Mouse (Mus musculus): ENCODE data around the gene Kcnrg. TPM values are rescaled to one million over a fixed set of nuclear protein-coding genes. Genes with fewer than 3 reads are reported as not detected.

The Kcnrg gene
- polyA plus RNA-seq, 2 experiments, result 0.29 to 1.5 TPM

- 70% methylated on average over 2 of the region's 2 CpGs for WGBS
- Histone ChIP-seq H3K9me3 (ENCODE audit: control insufficient read depth, low read length) (no peaks in the 10 kb centered on the region), H3K27ac (replicated peaks; ENCODE audit: low read depth, low read length) (no peak overlapping the region), H3K4me2 (replicated peaks; ENCODE audit: low read depth, low read length, severe bottlenecking) (no peak overlapping the region), H3K36me3 (ENCODE audit: control insufficient read depth, insufficient read depth, low read length) (no peaks in the 10 kb centered on the region), H3K9ac (ENCODE audit: low read depth, low read length, severe bottlenecking) (no peak overlapping the region), H3K4me3 (replicated peaks; ENCODE audit: low read length) (no peak overlapping the region), H3K4me1 (ENCODE audit: control insufficient read depth, insufficient read depth, low read length) (no peaks in the 10 kb centered on the region; the same call in 1 of the 2 replicates), H3K27me3 (ENCODE audit: control insufficient read depth, insufficient read depth, low read length) (no peaks in the 10 kb centered on the region)
- ATAC-seq (ENCODE audit: low FRiP score, low read depth), result no peak
- no peak for DNase-seq (ENCODE audit: low spot score)
- no peak for TF ChIP-seq POLR2A (IDR thresholded peaks at IDR 0.05; ENCODE audit: borderline replicate concordance, extremely low read depth, insufficient read depth, insufficient read length)
Observed at GRCm38 (mm10) chr14:61572131-61572530, 35.1 kb upstream of the Kcnrg start.

GRCm38 (mm10) chr14:61575066-61575465, 32.2 kb upstream of the Kcnrg start:
- Histone ChIP-seq H3K9ac (ENCODE audit: low read depth, low read length, severe bottlenecking) (no peak overlapping the region), H3K4me1 (ENCODE audit: control insufficient read depth, insufficient read depth, low read length) (no peaks in the 10 kb centered on the region; the same call in 1 of the 2 replicates), H3K36me3 (ENCODE audit: control insufficient read depth, insufficient read depth, low read length) (no peaks in the 10 kb centered on the region), H3K4me2 (replicated peaks; ENCODE audit: low read depth, low read length, severe bottlenecking) (no peak overlapping the region), H3K27me3 (ENCODE audit: control insufficient read depth, insufficient read depth, low read length) (no peaks in the 10 kb centered on the region), H3K4me3 (replicated peaks; ENCODE audit: low read length) (no peak overlapping the region), H3K9me3 (ENCODE audit: control insufficient read depth, low read length) (no peaks in the 10 kb centered on the region), H3K27ac (replicated peaks; ENCODE audit: low read depth, low read length) (no peak overlapping the region)
- DNase-seq (ENCODE audit: low spot score) (no peak), ATAC-seq (ENCODE audit: low FRiP score, low read depth) (no peak)
- no peak for TF ChIP-seq POLR2A (IDR thresholded peaks at IDR 0.05; ENCODE audit: borderline replicate concordance, extremely low read depth, insufficient read depth, insufficient read length)
- 89% methylated on average over 10 of the region's 10 CpGs for WGBS

GRCm38 (mm10) chr14:61575941-61576340, 31.3 kb upstream of the Kcnrg start:
- no peaks in the 10 kb centered on the region for H3K36me3 ChIP-seq (ENCODE audit: control insufficient read depth, insufficient read depth, low read length)
- no peaks in the 10 kb centered on the region for H3K27me3 ChIP-seq (ENCODE audit: control insufficient read depth, insufficient read depth, low read length)
- H3K4me2 ChIP-seq (replicated peaks; ENCODE audit: low read depth, low read length, severe bottlenecking), result no peak overlapping the region
- no peak overlapping the region for H3K4me3 ChIP-seq (replicated peaks; ENCODE audit: low read length)
- no peak overlapping the region for H3K27ac ChIP-seq (replicated peaks; ENCODE audit: low read depth, low read length)
- H3K9me3 ChIP-seq (ENCODE audit: control insufficient read depth, low read length), result no peaks in the 10 kb centered on the region
- ATAC-seq (ENCODE audit: low FRiP score, low read depth) (no peak), DNase-seq (ENCODE audit: low spot score) (no peak)
- TF ChIP-seq POLR2A (IDR thresholded peaks at IDR 0.05; ENCODE audit: borderline replicate concordance, extremely low read depth, insufficient read depth, insufficient read length), result no peak
- H3K4me1 ChIP-seq (ENCODE audit: control insufficient read depth, insufficient read depth, low read length), result no peaks in the 10 kb centered on the region; the same call in 1 of the 2 replicates
- H3K9ac ChIP-seq (ENCODE audit: low read depth, low read length, severe bottlenecking), result no peak overlapping the region
- 84% methylated on average over 8 of the region's 8 CpGs for WGBS

- H3K27ac ChIP-seq (replicated peaks; ENCODE audit: low read depth, low read length), result no peak overlapping the region
- H3K4me1 ChIP-seq (ENCODE audit: control insufficient read depth, insufficient read depth, low read length), result no peaks in the 10 kb centered on the region
- no peaks in the 10 kb centered on the region for H3K9me3 ChIP-seq (ENCODE audit: control insufficient read depth, low read length)
- WGBS, result 79% methylated on average over 4 of the region's 4 CpGs
- no peaks in the 10 kb centered on the region for H3K36me3 ChIP-seq (ENCODE audit: control insufficient read depth, insufficient read depth, low read length)
- H3K9ac ChIP-seq (ENCODE audit: low read depth, low read length, severe bottlenecking), result no peak overlapping the region
- no peak for DNase-seq (ENCODE audit: low spot score)
- H3K4me2 ChIP-seq (replicated peaks; ENCODE audit: low read depth, low read length, severe bottlenecking), result no peak overlapping the region
- no peaks in the 10 kb centered on the region for H3K27me3 ChIP-seq (ENCODE audit: control insufficient read depth, insufficient read depth, low read length)
- ATAC-seq (ENCODE audit: low FRiP score, low read depth), result no peak
- TF ChIP-seq POLR2A (IDR thresholded peaks at IDR 0.05; ENCODE audit: borderline replicate concordance, extremely low read depth, insufficient read depth, insufficient read length), result no peak
- H3K4me3 ChIP-seq (replicated peaks; ENCODE audit: low read length), result no peak overlapping the region
Observed at GRCm38 (mm10) chr14:61589288-61590065, 17.8 kb upstream of the Kcnrg start.

GRCm38 (mm10) chr14:61596719-61597426, 10.4 kb upstream of the Kcnrg start:
- no peak overlapping the region for H3K9ac ChIP-seq (ENCODE audit: low read depth, low read length, severe bottlenecking)
- no peak overlapping the region for H3K4me2 ChIP-seq (replicated peaks; ENCODE audit: low read depth, low read length, severe bottlenecking)
- no peak for TF ChIP-seq POLR2A (IDR thresholded peaks at IDR 0.05; ENCODE audit: borderline replicate concordance, extremely low read depth, insufficient read depth, insufficient read length)
- ATAC-seq (ENCODE audit: low FRiP score, low read depth) (no peak), DNase-seq (ENCODE audit: low spot score) (no peak)
- H3K36me3 ChIP-seq (ENCODE audit: control insufficient read depth, insufficient read depth, low read length), result peaks cover 7% of the 10 kb centered on the region
- peaks cover 13% of the 10 kb centered on the region for H3K4me1 ChIP-seq (ENCODE audit: control insufficient read depth, insufficient read depth, low read length)
- no peak overlapping the region for H3K27ac ChIP-seq (replicated peaks; ENCODE audit: low read depth, low read length)
- H3K4me3 ChIP-seq (replicated peaks; ENCODE audit: low read length), result no peak overlapping the region
- WGBS, result 78% methylated on average over 9 of the region's 9 CpGs
- H3K27me3 ChIP-seq (ENCODE audit: control insufficient read depth, insufficient read depth, low read length), result no peaks in the 10 kb centered on the region
- H3K9me3 ChIP-seq (ENCODE audit: control insufficient read depth, low read length), result no peaks in the 10 kb centered on the region

Data from limb, embryonic 14.5 days (tissue).